Mouse (Mus musculus) lung, adult 18-20 months (tissue): ENCODE data around the gene Tango2.
"Not testable (repeated sequence)": the region's sequence is repeated elsewhere in the genome, so short reads cannot be mapped to it uniquely, and the experiment has no call there.

Experiments used
- DNase-seq, 2 experiments: peaks; one replicate each; pipeline ENCODE4 v3.0.0; 2022; ENCODE audit warnings: mixed read lengths in 2 of 2

Gene Tango2

GRCm38 (mm10) chr16:18342650-18343570 lies 5.0 kb downstream of the Tango2 start:
- no peak for DNase-seq

- no peak for DNase-seq
Measured at GRCm38 (mm10) chr16:18342076-18342475, 5.8 kb downstream of the Tango2 start.

GRCm38 (mm10) chr16:18341605-18342004 lies 6.3 kb downstream of the Tango2 start:
- DNase-seq = no peak

- DNase-seq = peak; percentile 48 to 67
Measured at GRCm38 (mm10) chr16:18339866-18340265, 8.0 kb downstream of the Tango2 start.

GRCm38 (mm10) chr16:18337261-18337660 lies 10.6 kb downstream of the Tango2 start:
- DNase-seq = no peak

GRCm38 (mm10) chr16:18335981-18336380 lies 11.9 kb downstream of the Tango2 start:
- no peak for DNase-seq

GRCm38 (mm10) chr16:18333976-18334375 lies 13.9 kb downstream of the Tango2 start:
- DNase-seq = peak; percentile 19 to 40

- no peak for DNase-seq
Measured at GRCm38 (mm10) chr16:18328524-18328923, 19.4 kb downstream of the Tango2 start.

GRCm38 (mm10) chr16:18327936-18328335 lies 20.0 kb downstream of the Tango2 start:
- DNase-seq = no peak

GRCm38 (mm10) chr16:18325741-18326140 lies 22.2 kb downstream of the Tango2 start:
- DNase-seq = no peak

- DNase-seq = no peak
Measured at GRCm38 (mm10) chr16:18324031-18324430, 23.9 kb downstream of the Tango2 start.

GRCm38 (mm10) chr16:18323460-18323859 lies 24.4 kb downstream of the Tango2 start:
- no peak for DNase-seq

- DNase-seq = no peak
Measured at GRCm38 (mm10) chr16:18321443-18321842, 26.5 kb downstream of the Tango2 start.

GRCm38 (mm10) chr16:18318992-18319391 lies 28.9 kb downstream of the Tango2 start:
- DNase-seq = no peak

- no peak for DNase-seq
Measured at GRCm38 (mm10) chr16:18308159-18308558, 39.7 kb downstream of the Tango2 start.

GRCm38 (mm10) chr16:18289614-18290013 lies 58.3 kb downstream of the Tango2 start:
- not testable (repeated sequence) for DNase-seq

GRCm38 (mm10) chr16:18289067-18289588 lies 58.8 kb downstream of the Tango2 start, which contains the start of gene Dgcr8:
Gene Dgcr8 (minus strand): TSS chr16:18289246.
- DNase-seq = peak; percentile 98

- peak; percentile 83 to 85 for DNase-seq
Measured at GRCm38 (mm10) chr16:18288581-18289061, 59.3 kb downstream of the Tango2 start.

- no peak for DNase-seq
Measured at GRCm38 (mm10) chr16:18288166-18288565, 59.7 kb downstream of the Tango2 start.

GRCm38 (mm10) chr16:18275166-18275565 lies 72.7 kb downstream of the Tango2 start:
- no peak for DNase-seq

- DNase-seq = no peak
Measured at GRCm38 (mm10) chr16:18268182-18268581, 79.7 kb downstream of the Tango2 start.

- DNase-seq = no peak
Measured at GRCm38 (mm10) chr16:18265024-18265423, 82.9 kb downstream of the Tango2 start.

GRCm38 (mm10) chr16:18258221-18258620 lies 89.7 kb downstream of the Tango2 start, which contains the start of gene Gm49776:
Gene Gm49776 (minus strand): TSS chr16:18258321.
- no peak for DNase-seq

- no peak for DNase-seq
Measured at GRCm38 (mm10) chr16:18253866-18254265, 94.0 kb downstream of the Tango2 start.
